In genomic region chr16:92801567-92801966, GRCm38 (mm10) we compare ENCODE assay signal across 11 mouse cellular contexts. TPM values are rescaled to one million over a fixed set of nuclear protein-coding genes. Genes with fewer than 3 reads are reported as not detected.
DNase-seq lines count a peak whose midpoint lies in the region; ATAC-seq and TF ChIP-seq lines count a peak whose summit lies in the region.
"Had no signal": no experiment of that assay in that cellular context is flagged by ENCODE, and none has a peak within 500 bp of the region (broad histone marks: within the 10 kb centered on the region; RNA-seq: fewer than 3 reads in every experiment).

No protein-coding gene starts in this region.

- H3K79me2 ChIP-seq in MEL (ENCODE audit: control insufficient read depth, insufficient read depth, low read length, poor library complexity), result peaks cover 61% of the 10 kb centered on the region

- peak in 1 of 2 experiments; percentile 64; a peak in 2 of 4 replicates for TF ChIP-seq POLR2A in MEL (IDR thresholded peaks at IDR 0.05; ENCODE audit: control insufficient read depth in 1 of 2, insufficient read depth in 1 of 2, low read depth in 1 of 2, low read length in 2 of 2, poor library complexity in 1 of 2)

- peaks cover 31 to 76% of the 10 kb centered on the region in 2 experiments for H3K4me1 ChIP-seq in MEL (ENCODE audit: control insufficient read depth in 1 of 2, insufficient read depth in 2 of 2, low read length in 2 of 2)
- 0 out of 2 replicates have a peak, but pooled peaks cover 4% of the 10 kb centered on the region for H3K4me1 ChIP-seq in limb, embryonic 10.5 days
- no peaks in the 10 kb centered on the region for H3K4me1 ChIP-seq in midbrain, postnatal 0 days (ENCODE audit: insufficient read depth, low read length)
- H3K4me1 ChIP-seq in hindbrain, embryonic 13.5 days (replicated peaks), result no peaks in the 10 kb centered on the region
- H3K4me1 ChIP-seq: embryonic facial prominence, embryonic 12.5 days; limb, embryonic 13.5 days had no signal

- DNase-seq in 416B (ENCODE audit: low read depth) (peak; percentile 100), MEL (ENCODE audit: low read depth, low spot score) (peak; percentile 98)
- DNase-seq in limb, embryonic 10.5 days (ENCODE audit: low spot score), result no peak
- DNase-seq in naive thymus-derived CD4-positive, alpha-beta T cell, adult 2 months (ENCODE audit: low read depth), result peak; percentile 91
- DNase-seq in midbrain, postnatal 0 days (ENCODE audit: low spot score), result no peak
- no peak for DNase-seq in right cerebral cortex, adult 2 months (ENCODE audit: low spot score in 2 of 2)
- no peak for DNase-seq in yolk sac, embryonic 10.5 days (ENCODE audit: low spot score)
- DNase-seq: right cerebral cortex, postnatal 14 days had no signal

- peak overlapping the region; percentile 58 for H3K9ac ChIP-seq in MEL (ENCODE audit: control insufficient read depth, low read depth, low read length, poor library complexity, severe bottlenecking)
- H3K9ac ChIP-seq in midbrain, postnatal 0 days (replicated peaks; ENCODE audit: low read length, poor library complexity, severe bottlenecking), result no peak overlapping the region
- no peak overlapping the region for H3K9ac ChIP-seq in hindbrain, embryonic 13.5 days
- H3K9ac ChIP-seq: embryonic facial prominence, embryonic 12.5 days; limb, embryonic 13.5 days had no signal

- TF ChIP-seq CTCF in MEL (IDR thresholded peaks at IDR 0.05 in 2 of 3, conservative IDR thresholded peaks at IDR 0.05 in 1 of 3; ENCODE audit: control insufficient read depth in 1 of 3, insufficient read depth in 1 of 3, low read depth in 2 of 3, low read length in 3 of 3, poor library complexity in 1 of 3, severe bottlenecking in 1 of 3), result no peak
- no peak for TF ChIP-seq CTCF in midbrain, postnatal 0 days (IDR thresholded peaks at IDR 0.05)

- no peaks in the 10 kb centered on the region for H3K27me3 ChIP-seq in MEL (ENCODE audit: control insufficient read depth in 1 of 2, insufficient read depth in 2 of 2, low read length in 2 of 2)
- 0 out of 2 replicates have a peak, but pooled peaks cover 7% of the 10 kb centered on the region for H3K27me3 ChIP-seq in limb, embryonic 10.5 days (ENCODE audit: low read depth, poor library complexity, severe bottlenecking)
- H3K27me3 ChIP-seq in midbrain, postnatal 0 days (ENCODE audit: insufficient read depth, low read length), result no peaks in the 10 kb centered on the region
- no peaks in the 10 kb centered on the region for H3K27me3 ChIP-seq in hindbrain, embryonic 13.5 days
- H3K27me3 ChIP-seq: limb, embryonic 13.5 days had no signal

- peaks cover 7 to 78% of the 10 kb centered on the region in 2 experiments; a peak in 3 of 4 replicates for H3K36me3 ChIP-seq in MEL (ENCODE audit: control insufficient read depth in 1 of 2, insufficient read depth in 2 of 2, low read length in 2 of 2)
- no peaks in the 10 kb centered on the region for H3K36me3 ChIP-seq in limb, embryonic 10.5 days
- H3K36me3 ChIP-seq in midbrain, postnatal 0 days (ENCODE audit: insufficient read depth, low read length), result no peaks in the 10 kb centered on the region
- H3K36me3 ChIP-seq in hindbrain, embryonic 13.5 days, result no peaks in the 10 kb centered on the region
- H3K36me3 ChIP-seq: embryonic facial prominence, embryonic 12.5 days; limb, embryonic 13.5 days had no signal

- H3K27ac ChIP-seq in MEL (ENCODE audit: control insufficient read depth, low read depth, low read length), result peak overlapping the region; percentile 96
- H3K27ac ChIP-seq in limb, embryonic 10.5 days, result 0 out of 2 replicates have a peak overlapping the region, but pooled peaks have one; percentile 42
- H3K27ac ChIP-seq in midbrain, postnatal 0 days (ENCODE audit: low read depth, low read length), result no peak overlapping the region
- H3K27ac ChIP-seq in hindbrain, embryonic 13.5 days, result no peak overlapping the region
- H3K27ac ChIP-seq: embryonic facial prominence, embryonic 12.5 days; limb, embryonic 13.5 days had no signal

- ATAC-seq in midbrain, postnatal 0 days (ENCODE audit: low FRiP score), result no peak
- no peak for ATAC-seq in hindbrain, embryonic 13.5 days (ENCODE audit: low FRiP score)

- H3K4me2 ChIP-seq in midbrain, postnatal 0 days (ENCODE audit: low read depth, low read length, poor library complexity, severe bottlenecking), result no peak overlapping the region
- H3K4me2 ChIP-seq in hindbrain, embryonic 13.5 days, result no peak overlapping the region
- H3K4me2 ChIP-seq: embryonic facial prominence, embryonic 12.5 days; limb, embryonic 13.5 days had no signal

- peak; percentile 100 for TF ChIP-seq EP300 in MEL (IDR thresholded peaks at IDR 0.05; ENCODE audit: low read depth in 1 of 2, low read length in 2 of 2)

- peak overlapping the region in 1 of 2 experiments; percentile 10; a peak in 1 of 4 replicates for H3K4me3 ChIP-seq in MEL (ENCODE audit: control insufficient read depth in 1 of 2, insufficient read depth in 1 of 2, low read depth in 2 of 2, low read length in 2 of 2)
- H3K4me3 ChIP-seq in limb, embryonic 10.5 days, result no peak overlapping the region
- no peak overlapping the region for H3K4me3 ChIP-seq in midbrain, postnatal 0 days (ENCODE audit: low read depth, low read length)
- H3K4me3 ChIP-seq in hindbrain, embryonic 13.5 days, result no peak overlapping the region
- H3K4me3 ChIP-seq: embryonic facial prominence, embryonic 12.5 days; limb, embryonic 13.5 days had no signal

- WGBS in limb, embryonic 10.5 days, result 68% methylated on average over 12 of the region's 12 CpGs
- 84% methylated on average over 12 of the region's 12 CpGs for WGBS in midbrain, postnatal 0 days
- 85% methylated on average over 12 of the region's 12 CpGs for WGBS in hindbrain, embryonic 13.5 days

- TF ChIP-seq RAD21 in MEL (IDR thresholded peaks at IDR 0.05; ENCODE audit: low read depth, low read length), result no peak; the same call in none of the 2 replicates

- H3K9me3 ChIP-seq in MEL (replicated peaks; ENCODE audit: insufficient read depth, low read length), result no peaks in the 10 kb centered on the region
- H3K9me3 ChIP-seq in limb, embryonic 10.5 days (replicated peaks), result no peaks in the 10 kb centered on the region
- H3K9me3 ChIP-seq in midbrain, postnatal 0 days (ENCODE audit: low read length), result no peaks in the 10 kb centered on the region
- no peaks in the 10 kb centered on the region for H3K9me3 ChIP-seq in hindbrain, embryonic 13.5 days
- H3K9me3 ChIP-seq: embryonic facial prominence, embryonic 12.5 days; limb, embryonic 13.5 days had no signal

TF ChIP-seq in MEL, 35 proteins besides CTCF, POLR2A, EP300 and RAD21 (continues in another document):
- no peak for TF ChIP-seq ZKSCAN1 (IDR thresholded peaks at IDR 0.05; ENCODE audit: low read depth, low read length)
- no peak for TF ChIP-seq USF1 (IDR thresholded peaks at IDR 0.05; ENCODE audit: low read depth, low read length)
- peak; percentile 88 for TF ChIP-seq RCOR1 (IDR thresholded peaks at IDR 0.05; ENCODE audit: low read depth, low read length)
- peak; percentile 98 for TF ChIP-seq TCF12 (IDR thresholded peaks at IDR 0.05; ENCODE audit: low read depth, low read length)
- no peak for TF ChIP-seq ZC3H11A (IDR thresholded peaks at IDR 0.05; ENCODE audit: low read depth, low read length)
- peak; percentile 70 for TF ChIP-seq BHLHE40 (IDR thresholded peaks at IDR 0.05; ENCODE audit: borderline replicate concordance, low read depth, low read length)
- 0 out of 2 replicates have a peak, but pooled peaks have one; percentile 24 for TF ChIP-seq MAFK (IDR thresholded peaks at IDR 0.05; ENCODE audit: borderline replicate concordance, low read depth, low read length)
- peak; percentile 40; the same call in 1 of the 2 replicates for TF ChIP-seq MEF2A (IDR thresholded peaks at IDR 0.05; ENCODE audit: extremely low read depth, insufficient replicate concordance, low read depth, low read length, poor library complexity, severe bottlenecking)
- TF ChIP-seq NELFE (IDR thresholded peaks at IDR 0.05; ENCODE audit: low read depth, low read length), result peak; percentile 46
- TF ChIP-seq MAZ (IDR thresholded peaks at IDR 0.05; ENCODE audit: low read depth, low read length), result peak; percentile 90
- no peak for TF ChIP-seq SMC3 (IDR thresholded peaks at IDR 0.05; ENCODE audit: low read depth, low read length)
- no peak for TF ChIP-seq POLR2AphosphoS2 (IDR thresholded peaks at IDR 0.05; ENCODE audit: low read length)
- TF ChIP-seq JUND (IDR thresholded peaks at IDR 0.05; ENCODE audit: low read depth, low read length), result 0 out of 2 replicates have a peak, but pooled peaks have one; percentile 3
- peak; percentile 98 for TF ChIP-seq MYB (IDR thresholded peaks at IDR 0.05; ENCODE audit: low read depth, low read length)
- TF ChIP-seq HCFC1 (IDR thresholded peaks at IDR 0.05; ENCODE audit: low read depth, low read length), result 0 out of 2 replicates have a peak, but pooled peaks have one; percentile 27
- TF ChIP-seq MXI1 (IDR thresholded peaks at IDR 0.05; ENCODE audit: low read depth, low read length), result peak; percentile 45; the same call in 1 of the 2 replicates
- TF ChIP-seq MYC (IDR thresholded peaks at IDR 0.05; ENCODE audit: low read depth, low read length), result peak; percentile 40; the same call in 1 of the 2 replicates
- peak; percentile 96 for TF ChIP-seq ETS1 (IDR thresholded peaks at IDR 0.05; ENCODE audit: low read depth, low read length)
- 0 out of 2 replicates have a peak, but pooled peaks have one; percentile 7 for TF ChIP-seq CHD2 (IDR thresholded peaks at IDR 0.05; ENCODE audit: low read length)
- peak; percentile 51; the same call in 1 of the 2 replicates for TF ChIP-seq ELF1 (IDR thresholded peaks at IDR 0.05; ENCODE audit: low read depth, low read length)
- TF ChIP-seq ZMIZ1 (IDR thresholded peaks at IDR 0.05; ENCODE audit: low read depth, low read length), result no peak
- no peak for TF ChIP-seq GABPA (IDR thresholded peaks at IDR 0.05; ENCODE audit: low read depth, low read length)
- 0 out of 2 replicates have a peak, but pooled peaks have one; percentile 33 for TF ChIP-seq POLR2AphosphoS5 (IDR thresholded peaks at IDR 0.05; ENCODE audit: borderline replicate concordance, low read depth, low read length)
- TF ChIP-seq UBTF (IDR thresholded peaks at IDR 0.05; ENCODE audit: borderline replicate concordance, insufficient read depth, low read depth, low read length), result 0 out of 2 replicates have a peak, but pooled peaks have one; percentile 19
- no peak; the same call in 1 of the 2 replicates for TF ChIP-seq ZNF384 (IDR thresholded peaks at IDR 0.05; ENCODE audit: low read depth, low read length)

RNA-seq across cellular contexts. Expression of gene Runx1, which starts 24.4 kb away (rescaled TPM):
- 14.3 and 17.1 TPM in 2 replicates for total RNA-seq in MEL (2012; rRNA removed)
- 10 to 100 TPM in 1 of 2 experiments, not detected in 1; 23.5 TPM for polyA plus RNA-seq in MEL (2012; ENCODE audit: insufficient read depth in 1 of 2, insufficient read length in 2 of 2, low read depth in 1 of 2, low replicate concordance in 2 of 2, missing spikeins in 1 of 2)
- polyA plus RNA-seq in limb, embryonic 10.5 days (2016; fragmentation: Nextera tagmentation; extraction: Ambion mirVana), result 1.2 TPM in 2 replicates
- total RNA-seq in midbrain, postnatal 0 days (2014; rRNA removed), result 1.7 and 2.0 TPM in 2 replicates
- polyA plus RNA-seq in midbrain, postnatal 0 days (2015; fragmentation: Nextera tagmentation; extraction: Ambion mirVana), result 0.64 and 0.74 TPM in 2 replicates
- polyA plus RNA-seq in hindbrain, embryonic 13.5 days (2015; fragmentation: Nextera tagmentation; extraction: Ambion mirVana), result 2.1 and 3.0 TPM in 2 replicates

Comparison
In these comparisons a context has a peak if more than half of its experiments do, and no peak if none do; other contexts are left out.
1. DNase-seq: peak in 416B (single experiment), MEL (single experiment) and naive thymus-derived CD4-positive, alpha-beta T cell, adult 2 months (single experiment); none in limb, embryonic 10.5 days (single experiment), midbrain, postnatal 0 days (single experiment), right cerebral cortex, adult 2 months (0 of 2) and yolk sac, embryonic 10.5 days (single experiment).
2. H3K27ac ChIP-seq: peak in MEL (single experiment) and limb, embryonic 10.5 days (single experiment); none in midbrain, postnatal 0 days (single experiment) and hindbrain, embryonic 13.5 days (single experiment).